9 mouse cellular contexts compared by ENCODE assay signal in the genomic region with DNA sequence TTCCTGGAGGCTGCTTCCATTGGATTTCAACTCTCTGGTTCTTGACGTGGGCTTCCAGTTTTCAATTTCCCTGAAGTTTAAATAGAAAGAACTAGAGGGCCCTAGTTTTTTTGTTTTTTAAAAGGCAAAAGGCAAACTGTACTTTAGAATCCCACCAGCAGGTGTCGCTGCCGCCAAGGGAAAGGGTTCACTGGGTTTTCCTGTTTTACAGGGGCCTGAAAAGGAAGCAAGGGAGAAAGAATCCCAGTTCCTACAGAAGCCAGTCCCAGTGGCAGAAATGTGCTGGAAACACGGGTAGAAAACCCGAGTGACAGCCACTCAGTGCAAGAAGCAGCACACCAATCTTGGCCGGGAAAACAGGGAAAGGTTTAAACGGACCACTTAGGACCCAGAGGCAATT. TPM values are rescaled to one million over a fixed set of nuclear protein-coding genes. Genes with fewer than 3 reads are reported as not detected.
A peak's percentile ranks its signal among the peaks of the same experiment; 100 is the strongest.
DNase-seq lines count a peak whose midpoint lies in the region; ATAC-seq and TF ChIP-seq lines count a peak whose summit lies in the region.
"Had no signal": no experiment of that assay in that cellular context is flagged by ENCODE, and none has a peak within 500 bp of the region (broad histone marks: within the 10 kb centered on the region; RNA-seq: fewer than 3 reads in every experiment).

No protein-coding gene starts in this region.

- H3K27ac ChIP-seq in forebrain, embryonic 10.5 days = no peak overlapping the region
- no peak overlapping the region for H3K27ac ChIP-seq in forebrain, embryonic 13.5 days
- H3K27ac ChIP-seq in heart, adult 2 months = no peak overlapping the region
- H3K27ac ChIP-seq in layer of hippocampus, adult 2 months = no peak overlapping the region
- no peak overlapping the region for H3K27ac ChIP-seq in stomach, postnatal 0 days (replicated peaks)
- H3K27ac ChIP-seq: lung, embryonic 15.5 days had no signal

- CTCF ChIA-PET in Patski (lab: Charles Lee) = no interaction called here

- peak; percentile 88 for TF ChIP-seq CTCF in Patski (IDR thresholded peaks at IDR 0.05)
- peak; percentile 97 for TF ChIP-seq CTCF in heart, adult 2 months (IDR thresholded peaks at IDR 0.05)
- peak; percentile 97 for TF ChIP-seq CTCF in layer of hippocampus, adult 2 months (conservative IDR thresholded peaks at IDR 0.05)
- TF ChIP-seq CTCF in stomach, postnatal 0 days (IDR thresholded peaks at IDR 0.05; ENCODE audit: low read depth) = peak; percentile 94

- TF ChIP-seq EP300 in heart, adult 2 months (IDR thresholded peaks at IDR 0.05; ENCODE audit: insufficient read depth, low read depth, low read length) = peak; percentile 96
- no peak for TF ChIP-seq EP300 in stomach, postnatal 0 days (optimal IDR thresholded peaks at IDR 0.05)

- no peak overlapping the region for H3K4me2 ChIP-seq in forebrain, embryonic 13.5 days
- no peak overlapping the region for H3K4me2 ChIP-seq in stomach, postnatal 0 days (replicated peaks; ENCODE audit: low read depth)
- H3K4me2 ChIP-seq: lung, embryonic 15.5 days had no signal

- no peak for TF ChIP-seq POLR2A in heart, adult 2 months (IDR thresholded peaks at IDR 0.05; ENCODE audit: insufficient read depth, low read depth, low read length)

- in situ Hi-C loops in Patski (cut with MboI; ENCODE audit: low pct_unique_long_range_greater_than_20kb) = no loop called here

- no peaks in the 10 kb centered on the region for H3K4me1 ChIP-seq in forebrain, embryonic 10.5 days
- H3K4me1 ChIP-seq in forebrain, embryonic 13.5 days = no peaks in the 10 kb centered on the region
- no peaks in the 10 kb centered on the region for H3K4me1 ChIP-seq in heart, adult 2 months (ENCODE audit: control insufficient read depth, insufficient read depth, low read length)
- no peaks in the 10 kb centered on the region for H3K4me1 ChIP-seq in stomach, postnatal 0 days (replicated peaks; ENCODE audit: control insufficient read depth, insufficient read depth)
- H3K4me1 ChIP-seq: lung, embryonic 15.5 days had no signal

- POLR2A ChIA-PET in Patski (lab: Charles Lee) = no interaction called here

- no peaks in the 10 kb centered on the region for H3K79me2 ChIP-seq in heart, adult 2 months (replicated peaks; ENCODE audit: control insufficient read depth, insufficient read depth, low read length)

- ATAC-seq in forebrain, embryonic 13.5 days = no peak
- ATAC-seq in Patski = no peak
- ATAC-seq in megakaryocyte, adult 5-6 weeks (ENCODE audit: poor library complexity, severe bottlenecking) = peak; percentile 47; the same call in 1 of the 2 replicates
- peak; percentile 60 for ATAC-seq in stomach, postnatal 0 days (ENCODE audit: low FRiP score, low TSS enrichment)

- H3K9me3 ChIP-seq in forebrain, embryonic 10.5 days = no peaks in the 10 kb centered on the region
- H3K9me3 ChIP-seq in forebrain, embryonic 13.5 days (replicated peaks) = no peaks in the 10 kb centered on the region
- no peaks in the 10 kb centered on the region for H3K9me3 ChIP-seq in stomach, postnatal 0 days (ENCODE audit: control insufficient read depth, low read length)
- H3K9me3 ChIP-seq: lung, embryonic 15.5 days had no signal

- WGBS in forebrain, embryonic 10.5 days = 12% methylated on average over 7 of the region's 7 CpGs
- 10% methylated on average over 7 of the region's 7 CpGs for WGBS in forebrain, embryonic 13.5 days
- 3% methylated on average over 7 of the region's 7 CpGs for WGBS in heart, adult 2 months
- 8% methylated on average over 7 of the region's 7 CpGs for WGBS in stomach, postnatal 0 days

- intact Hi-C loops in heart, adult 2 months (cut with DNase I) = loop anchor here (1.0 kb wide), 3 partner anchors 188 to 311 kb away; no protein-coding TSS in a partner anchor

- no peaks in the 10 kb centered on the region for H3K27me3 ChIP-seq in forebrain, embryonic 10.5 days (ENCODE audit: poor library complexity, severe bottlenecking)
- H3K27me3 ChIP-seq in forebrain, embryonic 13.5 days = no peaks in the 10 kb centered on the region
- no peaks in the 10 kb centered on the region for H3K27me3 ChIP-seq in Patski
- H3K27me3 ChIP-seq in heart, adult 2 months (ENCODE audit: control insufficient read depth, insufficient read depth, low read length) = no peaks in the 10 kb centered on the region
- H3K27me3 ChIP-seq in stomach, postnatal 0 days (ENCODE audit: control insufficient read depth, insufficient read depth, low read length) = no peaks in the 10 kb centered on the region
- H3K27me3 ChIP-seq: lung, embryonic 15.5 days had no signal

- H3K4me3 ChIP-seq in forebrain, embryonic 10.5 days = no peak overlapping the region
- no peak overlapping the region for H3K4me3 ChIP-seq in forebrain, embryonic 13.5 days
- no peak overlapping the region for H3K4me3 ChIP-seq in heart, adult 2 months
- no peak overlapping the region for H3K4me3 ChIP-seq in layer of hippocampus, adult 2 months
- H3K4me3 ChIP-seq in stomach, postnatal 0 days (ENCODE audit: low read depth, low read length) = no peak overlapping the region
- H3K4me3 ChIP-seq: lung, embryonic 15.5 days had no signal

- H3K9ac ChIP-seq in forebrain, embryonic 13.5 days = no peak overlapping the region
- no peak overlapping the region for H3K9ac ChIP-seq in heart, adult 2 months (ENCODE audit: low read depth, low read length)
- no peak overlapping the region for H3K9ac ChIP-seq in stomach, postnatal 0 days (ENCODE audit: low read length)
- H3K9ac ChIP-seq: lung, embryonic 15.5 days had no signal

- H3K36me3 ChIP-seq in forebrain, embryonic 10.5 days (replicated peaks) = no peaks in the 10 kb centered on the region
- H3K36me3 ChIP-seq in forebrain, embryonic 13.5 days (ENCODE audit: poor library complexity, severe bottlenecking) = no peaks in the 10 kb centered on the region
- H3K36me3 ChIP-seq in heart, adult 2 months (ENCODE audit: control insufficient read depth, insufficient read depth, low read length) = no peaks in the 10 kb centered on the region
- H3K36me3 ChIP-seq in stomach, postnatal 0 days (ENCODE audit: control insufficient read depth, insufficient read depth, low read length) = no peaks in the 10 kb centered on the region
- H3K36me3 ChIP-seq: lung, embryonic 15.5 days had no signal

- peak; percentile 79 for DNase-seq in forebrain, embryonic 10.5 days (ENCODE audit: extremely low spot score, low spot score)
- no peak for DNase-seq in Patski (ENCODE audit: low read depth, low spot score)
- DNase-seq in cerebellum, postnatal 25 days = peak; percentile 89 to 91
- DNase-seq in heart, adult 2 months = peak; percentile 72 to 91
- DNase-seq in layer of hippocampus, adult 2 months (ENCODE audit: low spot score in 2 of 2) = peak; percentile 67 to 94
- peak; percentile 81 for DNase-seq in stomach, postnatal 0 days (ENCODE audit: low spot score)

RNA-seq across cellular contexts. Expression of a gene that starts 8.8 kb away (rescaled TPM):
- polyA plus RNA-seq in forebrain, embryonic 10.5 days (2016; fragmentation: Nextera tagmentation; extraction: Ambion mirVana) = 279 and 288 TPM in 2 replicates
- 277 and 295 TPM in 2 replicates for polyA plus RNA-seq in forebrain, embryonic 13.5 days (2015; fragmentation: Nextera tagmentation; extraction: Ambion mirVana)
- polyA plus RNA-seq in Patski (2021) = 138 TPM
- 10 to 100 TPM; 46.0 to 49.0 TPM for total RNA-seq in heart, adult 2 months (2021)
- polyA plus RNA-seq in heart, adult 2 months (2012; rRNA removed) = 17.1 and 28.8 TPM in 2 replicates
- 100 to 1,000 TPM; 215 to 228 TPM for total RNA-seq in layer of hippocampus, adult 2 months (2021)
- 28.6 and 44.4 TPM in 2 replicates for total RNA-seq in megakaryocyte, adult 5-6 weeks (2015)
- 53.0 and 73.9 TPM in 2 replicates for total RNA-seq in megakaryocyte, adult 5-6 weeks (2017)
- polyA plus RNA-seq in stomach, postnatal 0 days (2015; fragmentation: Nextera tagmentation; extraction: Ambion mirVana) = 70.8 and 79.0 TPM in 2 replicates

RNA-seq across cellular contexts. Expression of a gene that starts 8.9 kb away (rescaled TPM):
- 4.4 and 5.6 TPM in 2 replicates for polyA plus RNA-seq in forebrain, embryonic 10.5 days (2016; fragmentation: Nextera tagmentation; extraction: Ambion mirVana)
- 4.9 TPM in 2 replicates for polyA plus RNA-seq in forebrain, embryonic 13.5 days (2015; fragmentation: Nextera tagmentation; extraction: Ambion mirVana)
- polyA plus RNA-seq in Patski (2021) = 46.2 TPM
- 10 to 100 TPM; 62.1 to 81.1 TPM for total RNA-seq in heart, adult 2 months (2021)
- polyA plus RNA-seq in heart, adult 2 months (2012; rRNA removed) = 30.7 and 32.1 TPM in 2 replicates
- 100 to 1,000 TPM; 133 to 141 TPM for total RNA-seq in layer of hippocampus, adult 2 months (2021)
- total RNA-seq in megakaryocyte, adult 5-6 weeks (2015) = 32.9 and 34.5 TPM in 2 replicates
- total RNA-seq in megakaryocyte, adult 5-6 weeks (2017) = 17.5 and 24.0 TPM in 2 replicates
- 6.6 and 6.8 TPM in 2 replicates for polyA plus RNA-seq in stomach, postnatal 0 days (2015; fragmentation: Nextera tagmentation; extraction: Ambion mirVana)

RNA-seq across cellular contexts. Expression of a gene that starts 48.7 kb away (rescaled TPM):
- polyA plus RNA-seq in forebrain, embryonic 10.5 days (2016; fragmentation: Nextera tagmentation; extraction: Ambion mirVana) = 23.8 and 24.6 TPM in 2 replicates
- polyA plus RNA-seq in forebrain, embryonic 13.5 days (2015; fragmentation: Nextera tagmentation; extraction: Ambion mirVana) = 22.6 and 26.3 TPM in 2 replicates
- polyA plus RNA-seq in Patski (2021) = 132 TPM
- total RNA-seq in heart, adult 2 months (2021) = 10 to 100 TPM; 71.6 to 81.7 TPM
- 216 and 414 TPM in 2 replicates for polyA plus RNA-seq in heart, adult 2 months (2012; rRNA removed)
- 10 to 100 TPM; 78.3 to 80.8 TPM for total RNA-seq in layer of hippocampus, adult 2 months (2021)
- 57.3 and 71.0 TPM in 2 replicates for total RNA-seq in megakaryocyte, adult 5-6 weeks (2015)
- 41.4 and 51.9 TPM in 2 replicates for total RNA-seq in megakaryocyte, adult 5-6 weeks (2017)
- 41.0 and 46.1 TPM in 2 replicates for polyA plus RNA-seq in stomach, postnatal 0 days (2015; fragmentation: Nextera tagmentation; extraction: Ambion mirVana)

Comparison
In these comparisons a context has a peak if more than half of its experiments do, and no peak if none do; other contexts are left out.
1. ATAC-seq: peak in megakaryocyte, adult 5-6 weeks (single experiment) and stomach, postnatal 0 days (single experiment); none in forebrain, embryonic 13.5 days (single experiment) and Patski (single experiment).
2. Peak in every context shown above with its lines, with median percentiles within 50 percentile points of each other: CTCF ChIP-seq.